Mouse (Mus musculus) T-helper 17 cell (primary cell): ENCODE results near the gene Zc3hav1l.

Source experiments
- in situ Hi-C, 2 experiments: fragments of 300-600 bp; cut with MboI, MseI; formaldehyde crosslinking; loops; 1 replicate in 1 of 2; 2 replicates in 1 of 2; pipeline ENCODE4 v1.15.1; 2025; ENCODE audit warnings: high pct_unique_total_duplicates in 2 of 2

The Zc3hav1l gene

GRCm38 (mm10) chr6:38298761-38299401, at the start of gene Zc3hav1l:
TSS of gene Zc3hav1l (minus strand) at chr6:38299259.
- in situ Hi-C loops, result loop anchor here in 1 of 2 experiments (10.0 kb wide), 1 partner anchor 144 kb away; no protein-coding TSS in a partner anchor

- in situ Hi-C loops, result no loop called here
Observed at GRCm38 (mm10) chr6:38347875-38348274, 48.8 kb upstream of the Zc3hav1l start.

GRCm38 (mm10) chr6:38345796-38346195, 46.7 kb upstream of the Zc3hav1l start:
- in situ Hi-C loops, result no loop called here

- in situ Hi-C loops, result loop anchor here in 1 of 2 experiments (5.0 kb wide), 1 partner anchor 248 kb away; no protein-coding TSS in a partner anchor
Observed at GRCm38 (mm10) chr6:38344006-38344670, 45.1 kb upstream of the Zc3hav1l start.

GRCm38 (mm10) chr6:38343581-38343980, 44.5 kb upstream of the Zc3hav1l start:
- in situ Hi-C loops, result loop anchor here in 1 of 2 experiments (5.0 kb wide), 1 partner anchor 249 kb away; no protein-coding TSS in a partner anchor

- in situ Hi-C loops, result loop anchor here in 1 of 2 experiments (5.0 kb wide), 1 partner anchor 250 kb away; no protein-coding TSS in a partner anchor
Observed at GRCm38 (mm10) chr6:38342666-38342992, 43.6 kb upstream of the Zc3hav1l start.

GRCm38 (mm10) chr6:38341751-38342665, 42.9 kb upstream of the Zc3hav1l start:
- in situ Hi-C loops, result loop anchor here in 1 of 2 experiments (5.0 kb wide), 1 partner anchor 250 kb away; no protein-coding TSS in a partner anchor

GRCm38 (mm10) chr6:38339078-38339477, 40.0 kb upstream of the Zc3hav1l start:
- in situ Hi-C loops, result no loop called here

GRCm38 (mm10) chr6:38337951-38338350, 38.9 kb upstream of the Zc3hav1l start:
- in situ Hi-C loops, result no loop called here

GRCm38 (mm10) chr6:38337166-38337705, 38.2 kb upstream of the Zc3hav1l start:
- in situ Hi-C loops, result no loop called here

- in situ Hi-C loops, result no loop called here
Observed at GRCm38 (mm10) chr6:38335264-38335663, 36.2 kb upstream of the Zc3hav1l start.

- in situ Hi-C loops, result loop anchor here in 1 of 2 experiments (10.0 kb wide), 1 partner anchor 278 kb away; no protein-coding TSS in a partner anchor
Observed at GRCm38 (mm10) chr6:38326596-38326995, 27.5 kb upstream of the Zc3hav1l start.

- in situ Hi-C loops, result loop anchor here in 1 of 2 experiments (10.0 kb wide), 1 partner anchor 284 kb away; no protein-coding TSS in a partner anchor
Observed at GRCm38 (mm10) chr6:38320621-38321020, 21.6 kb upstream of the Zc3hav1l start.

- in situ Hi-C loops, result no loop called here
Observed at GRCm38 (mm10) chr6:38316050-38316449, 17.0 kb upstream of the Zc3hav1l start.

GRCm38 (mm10) chr6:38309741-38310140, 10.7 kb upstream of the Zc3hav1l start:
- in situ Hi-C loops, result loop anchor here in 1 of 2 experiments (5.0 kb wide), 1 partner anchor 63 kb away; no protein-coding TSS in a partner anchor

GRCm38 (mm10) chr6:38304981-38305380, 5.9 kb upstream of the Zc3hav1l start:
- in situ Hi-C loops, result loop anchor here in 1 of 2 experiments (5.0 kb wide), 1 partner anchor 67 kb away; no protein-coding TSS in a partner anchor

- in situ Hi-C loops, result loop anchor here in 1 of 2 experiments (10.0 kb wide), 1 partner anchor 143 kb away; no protein-coding TSS in a partner anchor
Observed at GRCm38 (mm10) chr6:38298246-38298635, 818 bp downstream of the Zc3hav1l start.

GRCm38 (mm10) chr6:38297580-38298245, 1.3 kb downstream of the Zc3hav1l start:
- in situ Hi-C loops, result loop anchor here in 1 of 2 experiments (10.0 kb wide), 1 partner anchor 143 kb away; no protein-coding TSS in a partner anchor

GRCm38 (mm10) chr6:38293708-38294107, 5.4 kb downstream of the Zc3hav1l start:
- in situ Hi-C loops, result loop anchor here in 1 of 2 experiments (10.0 kb wide), 1 partner anchor 139 kb away; no protein-coding TSS in a partner anchor
